Mouse (Mus musculus) embryonic facial prominence, embryonic 13.5 days (tissue): ENCODE measurements around the gene Diaph2. TPM values are rescaled to one million over a fixed set of nuclear protein-coding genes. Genes with fewer than 3 reads are reported as not detected.
"Not testable (repeated sequence)": the region's sequence is repeated elsewhere in the genome, so short reads cannot be mapped to it uniquely, and the experiment has no call there.

Experiments
- ATAC-seq: fragments of 200-750 bp; cut with Nextera tagmentation; 2 replicates; pipeline ENCODE4 v1.8.0; 2017; ENCODE audit warnings: low read depth; ENCODE audit not compliant: insufficient number of reproducible peaks, insufficient read depth, low FRiP score, low TSS enrichment
- H3K27ac ChIP-seq: fragments of 300-500 bp; sonication (generic); 2 replicates; pipeline ENCODE4 v1.5.1; 2015; ENCODE audit warnings: moderate library complexity, mild to moderate bottlenecking, inconsistent platforms
- H3K27me3 ChIP-seq: fragments of 300-500 bp; sonication (generic); 2 replicates; pipeline ENCODE4 v1.6.1; 2015; ENCODE audit warnings: mild to moderate bottlenecking, inconsistent platforms
- H3K36me3 ChIP-seq: fragments of 300-500 bp; sonication (generic); 2 replicates; pipeline ENCODE4 v1.6.1; 2015; ENCODE audit warnings: mild to moderate bottlenecking, inconsistent platforms
- H3K4me1 ChIP-seq: fragments of 300-500 bp; sonication (generic); 2 replicates; pipeline ENCODE4 v1.6.1; 2015; ENCODE audit warnings: inconsistent platforms
- H3K4me2 ChIP-seq: fragments of 300-500 bp; sonication (generic); 2 replicates; pipeline ENCODE4 v1.6.1; 2015; ENCODE audit warnings: moderate library complexity, mild to moderate bottlenecking, inconsistent platforms
- H3K4me3 ChIP-seq: fragments of 300-500 bp; sonication (generic); 2 replicates; pipeline ENCODE4 v1.5.1; 2015; ENCODE audit warnings: mild to moderate bottlenecking, inconsistent platforms
- H3K9ac ChIP-seq: fragments of 300-500 bp; sonication (generic); 2 replicates; pipeline ENCODE4 v1.6.1; 2015; ENCODE audit warnings: mild to moderate bottlenecking, inconsistent platforms
- H3K9me3 ChIP-seq: fragments of 300-500 bp; sonication (generic); 2 replicates; pipeline ENCODE4 v1.6.1; 2016; ENCODE audit warnings: inconsistent platforms
- WGBS: fragments of 180-500 bp; shearing (Covaris S2); methylation state at CpG from one replicate; pipeline ENCODE4 v1.1.7; 2015; ENCODE audit warnings: mixed read lengths; 5-methylcytosine and 5-hydroxymethylcytosine counted together
- polyA plus RNA-seq: library from polyadenylated mRNA; unstranded; fragments of >200 nt; fragmentation: Nextera tagmentation; extraction: Ambion mirVana; gene quantifications from 2 replicates; pipeline ENCODE4 v1.2.1, GENCODE M21; 2015

Diaph2 gene
- polyA plus RNA-seq, 1 experiment from 2014 or later, result 7.1 TPM

DNA sequence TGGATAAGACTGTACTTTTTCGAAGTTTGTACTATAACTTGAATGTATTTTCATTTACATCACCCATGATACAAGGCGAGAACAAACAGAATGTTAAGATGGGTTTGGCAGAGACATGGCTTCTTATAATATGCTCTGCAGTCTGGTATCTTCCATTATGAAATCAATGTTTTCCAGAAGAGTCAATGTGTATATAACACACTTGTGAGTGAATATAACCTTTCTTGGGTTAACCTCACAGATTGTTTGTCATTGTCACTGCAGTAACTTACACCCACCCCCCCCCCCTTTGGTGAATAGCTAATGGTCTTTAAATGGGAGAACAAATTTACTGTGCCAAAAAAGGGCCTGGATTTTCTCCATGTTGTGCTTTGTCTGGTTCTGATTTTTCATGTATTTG is 13.1 kb downstream of the Diaph2 start:
- no peaks in the 10 kb centered on the region for H3K36me3 ChIP-seq
- H3K9ac ChIP-seq, result no peak overlapping the region
- no peak for ATAC-seq
- WGBS, result 75% methylated on average over 2 of the region's 2 CpGs
- no peak overlapping the region for H3K27ac ChIP-seq
- no peak overlapping the region for H3K4me3 ChIP-seq
- H3K4me2 ChIP-seq, result no peak overlapping the region
- no peaks in the 10 kb centered on the region for H3K27me3 ChIP-seq
- no peaks in the 10 kb centered on the region for H3K9me3 ChIP-seq
- no peaks in the 10 kb centered on the region for H3K4me1 ChIP-seq

DNA sequence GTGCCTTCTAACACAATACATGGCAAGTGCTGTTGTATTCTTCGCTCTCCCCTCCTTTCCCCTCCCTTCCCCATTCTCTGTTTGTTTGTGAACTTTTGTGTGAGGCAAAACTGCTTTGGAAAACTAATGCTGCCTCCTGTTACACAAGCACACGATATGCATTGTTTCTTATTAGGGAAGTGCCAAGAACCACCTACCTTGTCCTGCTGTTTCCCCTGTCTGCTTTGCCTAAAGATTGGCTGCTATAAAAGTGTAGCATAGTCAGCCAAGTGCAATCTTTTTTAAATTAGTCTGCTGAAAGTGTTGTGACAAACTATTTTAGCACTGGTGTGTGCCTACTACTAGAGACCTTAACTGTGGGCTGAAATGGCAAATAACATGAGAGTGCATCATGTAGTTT is 15.8 kb downstream of the Diaph2 start:
- no peaks in the 10 kb centered on the region for H3K4me1 ChIP-seq
- no peak overlapping the region for H3K4me2 ChIP-seq
- no peak overlapping the region for H3K9ac ChIP-seq
- H3K27ac ChIP-seq, result no peak overlapping the region
- no peaks in the 10 kb centered on the region for H3K27me3 ChIP-seq
- no peaks in the 10 kb centered on the region for H3K36me3 ChIP-seq
- H3K4me3 ChIP-seq, result no peak overlapping the region
- 75% methylated on average over 2 of the region's 2 CpGs for WGBS
- no peak for ATAC-seq
- H3K9me3 ChIP-seq, result no peaks in the 10 kb centered on the region

DNA sequence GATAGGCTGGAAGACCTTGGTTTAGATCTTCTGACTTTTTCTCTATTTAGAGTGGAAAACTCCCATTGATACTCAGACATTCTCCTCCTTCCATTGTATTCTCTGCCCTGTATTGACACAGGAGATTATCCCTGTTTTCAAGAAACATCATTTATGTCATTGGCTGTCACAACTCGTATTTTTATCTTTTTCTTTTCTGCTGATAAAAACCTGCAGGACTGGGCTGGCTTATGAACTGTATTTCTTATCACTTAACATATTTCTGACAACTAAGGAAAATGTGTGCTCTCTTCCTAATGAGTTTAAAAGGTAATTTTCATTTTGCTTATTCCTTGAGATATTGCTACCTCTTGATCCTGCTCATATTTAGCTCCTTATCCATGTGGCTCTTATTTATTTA is 17.3 kb downstream of the Diaph2 start:
- Histone ChIP-seq H3K4me1 (no peaks in the 10 kb centered on the region), H3K27me3 (no peaks in the 10 kb centered on the region), H3K9ac (no peak overlapping the region), H3K9me3 (no peaks in the 10 kb centered on the region), H3K4me3 (no peak overlapping the region), H3K27ac (no peak overlapping the region), H3K4me2 (no peak overlapping the region), H3K36me3 (no peaks in the 10 kb centered on the region)
- WGBS, result 56% methylated on average over 1 of the region's 1 CpGs
- no peak for ATAC-seq

DNA sequence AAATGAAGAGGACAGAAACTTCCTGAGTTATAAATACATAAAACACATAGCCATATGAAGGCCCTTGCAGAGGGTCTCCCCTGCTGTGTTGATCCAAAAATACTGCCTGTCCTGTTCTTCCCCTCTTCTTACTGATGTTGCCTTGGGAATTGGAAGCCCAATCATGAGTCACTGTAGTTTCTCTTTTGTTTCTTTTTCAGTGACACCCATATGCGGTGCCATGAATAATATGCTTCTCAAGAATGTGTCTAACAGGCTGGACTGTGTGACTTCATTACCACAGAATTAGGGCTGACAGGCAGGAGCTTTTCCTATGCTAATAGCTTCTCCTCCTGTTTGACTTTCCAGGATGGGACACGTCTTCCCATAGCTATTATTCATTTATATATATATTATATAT is 21.1 kb downstream of the Diaph2 start:
- Histone ChIP-seq H3K4me1 (no peaks in the 10 kb centered on the region), H3K27me3 (no peaks in the 10 kb centered on the region), H3K4me3 (no peak overlapping the region), H3K4me2 (no peak overlapping the region), H3K27ac (no peak overlapping the region), H3K9me3 (no peaks in the 10 kb centered on the region), H3K36me3 (no peaks in the 10 kb centered on the region), H3K9ac (no peak overlapping the region)
- WGBS, result 52% methylated on average over 2 of the region's 2 CpGs
- no peak for ATAC-seq

DNA sequence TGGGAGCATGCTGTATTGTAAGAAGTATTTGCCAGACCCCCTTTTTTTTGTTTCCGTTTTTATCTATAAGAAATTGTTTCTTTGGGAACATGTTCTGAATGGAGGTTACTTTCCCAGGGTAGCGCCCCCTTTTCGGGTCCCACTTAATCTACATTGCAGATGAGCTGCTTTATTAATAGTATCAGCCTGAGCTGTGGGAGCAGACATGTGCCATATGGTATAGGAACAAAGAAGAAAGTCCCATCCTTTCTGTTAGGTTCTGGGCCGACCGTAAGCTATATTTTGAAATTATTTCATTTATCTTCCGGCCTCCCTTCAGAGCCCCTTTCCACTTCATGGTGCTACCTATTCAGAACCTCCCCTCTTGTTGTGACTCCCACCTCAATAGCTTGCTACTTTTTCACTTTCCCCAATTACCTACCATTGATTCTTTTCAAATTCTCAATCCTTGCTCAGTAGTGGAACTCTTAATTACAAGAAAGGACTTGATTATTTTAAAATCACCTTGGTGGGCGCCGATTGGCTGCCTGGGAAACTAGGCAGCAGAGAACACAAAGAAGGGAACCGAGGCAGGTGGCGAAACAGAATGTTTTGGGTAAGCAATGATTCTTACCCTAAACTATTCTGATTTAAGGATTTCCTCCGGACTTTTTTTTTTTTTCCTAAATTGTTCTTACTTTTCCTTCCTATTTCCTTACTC is 24.2 kb downstream of the Diaph2 start:
- H3K9me3 ChIP-seq, result no peaks in the 10 kb centered on the region
- H3K4me2 ChIP-seq, result no peak overlapping the region
- H3K4me3 ChIP-seq, result no peak overlapping the region
- no peaks in the 10 kb centered on the region for H3K27me3 ChIP-seq
- H3K9ac ChIP-seq, result no peak overlapping the region
- no peaks in the 10 kb centered on the region for H3K36me3 ChIP-seq
- ATAC-seq, result no peak
- H3K27ac ChIP-seq, result no peak overlapping the region
- H3K4me1 ChIP-seq, result no peaks in the 10 kb centered on the region
- 76% methylated on average over 11 of the region's 11 CpGs for WGBS

DNA sequence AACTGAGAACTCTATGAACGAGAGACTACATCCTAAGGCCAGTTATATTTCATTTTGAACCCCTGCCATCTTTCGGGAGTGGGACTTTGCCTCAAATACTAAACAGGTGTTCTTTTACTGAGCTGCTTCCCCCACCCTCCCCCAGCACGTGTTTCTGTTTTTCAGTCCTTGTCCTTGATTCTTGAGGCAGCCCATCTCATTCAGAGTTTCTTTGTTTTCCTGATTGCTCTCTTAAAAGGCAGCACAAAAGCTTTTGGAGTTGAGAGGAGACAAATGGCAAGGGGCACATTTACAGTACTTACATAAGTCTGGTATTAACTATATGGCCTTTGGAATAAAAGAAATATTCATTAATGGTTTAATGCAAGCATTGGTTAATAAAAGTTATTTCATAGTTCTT is 24.9 kb downstream of the Diaph2 start:
- WGBS, result 23% methylated on average over 3 of the region's 3 CpGs
- Histone ChIP-seq H3K9me3 (no peaks in the 10 kb centered on the region), H3K9ac (no peak overlapping the region), H3K4me2 (no peak overlapping the region), H3K27ac (no peak overlapping the region), H3K36me3 (no peaks in the 10 kb centered on the region), H3K4me1 (no peaks in the 10 kb centered on the region), H3K4me3 (no peak overlapping the region), H3K27me3 (no peaks in the 10 kb centered on the region)
- ATAC-seq, result no peak

DNA sequence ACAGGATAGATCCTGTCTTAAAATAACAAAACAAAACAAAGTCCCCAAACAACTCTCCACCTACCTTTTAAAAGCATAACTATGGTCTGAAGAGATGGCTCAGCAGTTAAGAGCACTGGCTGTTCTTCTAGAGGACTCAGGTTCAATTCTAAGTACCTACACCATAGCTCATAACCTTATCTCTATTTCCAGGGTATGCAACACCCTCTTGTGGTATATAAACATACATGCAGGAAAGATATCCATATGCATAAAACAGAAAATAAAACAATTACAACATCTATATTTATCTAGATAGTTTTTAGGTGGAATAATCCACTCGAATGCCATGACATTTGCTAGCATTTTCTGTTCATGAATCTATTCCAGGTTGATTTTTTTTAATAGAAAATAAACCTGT is 27.2 kb downstream of the Diaph2 start:
- no peak overlapping the region for H3K4me3 ChIP-seq
- no peaks in the 10 kb centered on the region for H3K27me3 ChIP-seq
- no peaks in the 10 kb centered on the region for H3K9me3 ChIP-seq
- H3K9ac ChIP-seq, result no peak overlapping the region
- 72% methylated on average over 1 of the region's 1 CpGs for WGBS
- H3K4me2 ChIP-seq, result no peak overlapping the region
- no peaks in the 10 kb centered on the region for H3K36me3 ChIP-seq
- no peak overlapping the region for H3K27ac ChIP-seq
- no peaks in the 10 kb centered on the region for H3K4me1 ChIP-seq
- no peak for ATAC-seq

DNA sequence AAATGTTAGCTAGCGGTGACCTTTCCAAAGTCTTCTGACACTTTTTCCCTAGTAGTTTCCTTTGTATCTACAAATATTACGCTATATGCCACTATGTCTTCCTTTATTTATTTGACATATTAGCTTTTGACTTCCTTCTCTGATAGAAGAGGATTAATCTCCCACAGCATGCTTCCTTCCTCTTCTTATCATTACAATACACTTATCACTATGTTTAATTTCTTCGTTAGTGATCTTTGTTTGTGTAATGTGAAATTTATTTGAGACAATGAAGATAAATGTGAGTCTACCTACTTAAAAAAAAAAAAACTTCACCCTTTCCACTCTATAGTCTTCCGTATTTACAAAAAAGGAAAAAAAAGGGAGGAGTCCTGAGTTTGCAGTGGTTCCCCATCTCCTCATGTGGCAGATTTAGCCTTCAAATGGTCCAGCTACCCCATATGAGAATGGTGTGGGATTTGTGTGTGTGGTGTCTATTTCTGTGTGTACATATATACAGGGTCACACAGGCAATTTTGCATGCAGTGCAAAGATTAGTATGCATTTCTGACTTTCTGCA is 27.9 kb downstream of the Diaph2 start:
- WGBS, result 81% methylated on average over 4 of the region's 4 CpGs

DNA sequence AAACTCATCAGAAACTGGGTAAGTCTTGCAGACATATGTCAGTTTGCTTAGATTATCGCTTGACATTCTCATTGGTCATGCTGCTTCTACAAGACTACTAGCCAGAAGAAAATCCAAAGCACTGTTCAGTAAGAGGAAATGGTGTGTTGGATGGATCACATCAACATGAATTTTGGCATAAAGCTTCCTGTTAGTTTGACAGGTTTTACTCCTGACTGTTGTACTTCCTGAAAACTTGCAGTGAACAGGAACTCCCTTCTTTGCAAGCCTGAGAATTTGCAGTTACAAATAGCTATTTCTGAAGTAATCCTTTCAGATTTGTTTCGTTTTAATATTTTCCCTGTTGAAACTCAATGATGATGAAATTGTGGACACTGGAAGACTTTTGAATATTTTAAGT is 32.3 kb downstream of the Diaph2 start:
- no peak overlapping the region for H3K4me3 ChIP-seq

More for the DNA sequence above, 27.9 kb downstream of the Diaph2 start:
- Histone ChIP-seq H3K27ac (no peak overlapping the region), H3K9me3 (no peaks in the 10 kb centered on the region), H3K4me2 (no peak overlapping the region), H3K27me3 (no peaks in the 10 kb centered on the region), H3K9ac (no peak overlapping the region), H3K4me1 (no peaks in the 10 kb centered on the region), H3K36me3 (no peaks in the 10 kb centered on the region), H3K4me3 (no peak overlapping the region)
- ATAC-seq, result no peak

DNA sequence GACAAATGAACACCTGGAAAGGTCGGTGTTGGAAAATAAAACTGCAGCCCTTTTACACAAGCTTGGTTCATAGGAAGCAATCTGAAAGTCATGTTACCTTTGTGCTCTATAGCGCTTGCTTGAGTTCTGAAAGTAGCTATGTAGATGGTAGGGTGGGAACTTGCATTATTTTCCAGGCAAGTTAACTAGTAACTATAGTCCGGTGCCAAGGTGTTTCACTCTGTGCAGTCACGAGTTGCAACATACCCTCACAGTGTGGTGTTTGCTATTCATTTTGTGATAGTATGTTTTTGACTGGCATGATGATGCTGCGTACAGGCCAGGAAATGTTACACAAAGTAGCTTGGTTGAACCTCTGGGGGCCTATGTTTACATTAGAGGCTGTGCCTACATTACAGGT is 34.5 kb downstream of the Diaph2 start:
- H3K4me2 ChIP-seq, result no peak overlapping the region
- no peaks in the 10 kb centered on the region for H3K4me1 ChIP-seq
- no peak overlapping the region for H3K27ac ChIP-seq
- H3K9ac ChIP-seq, result no peak overlapping the region
- no peaks in the 10 kb centered on the region for H3K9me3 ChIP-seq
- ATAC-seq, result no peak
- H3K36me3 ChIP-seq, result no peaks in the 10 kb centered on the region
- H3K4me3 ChIP-seq, result no peak overlapping the region
- no peaks in the 10 kb centered on the region for H3K27me3 ChIP-seq
- WGBS, result 84% methylated on average over 5 of the region's 5 CpGs

More for the DNA sequence above, 32.3 kb downstream of the Diaph2 start:
- Histone ChIP-seq H3K4me2 (no peak overlapping the region), H3K27me3 (no peaks in the 10 kb centered on the region), H3K9ac (no peak overlapping the region), H3K9me3 (no peaks in the 10 kb centered on the region), H3K27ac (no peak overlapping the region), H3K36me3 (no peaks in the 10 kb centered on the region), H3K4me1 (no peaks in the 10 kb centered on the region)
- ATAC-seq, result no peak
- 80% methylated on average over 2 of the region's 2 CpGs for WGBS

DNA sequence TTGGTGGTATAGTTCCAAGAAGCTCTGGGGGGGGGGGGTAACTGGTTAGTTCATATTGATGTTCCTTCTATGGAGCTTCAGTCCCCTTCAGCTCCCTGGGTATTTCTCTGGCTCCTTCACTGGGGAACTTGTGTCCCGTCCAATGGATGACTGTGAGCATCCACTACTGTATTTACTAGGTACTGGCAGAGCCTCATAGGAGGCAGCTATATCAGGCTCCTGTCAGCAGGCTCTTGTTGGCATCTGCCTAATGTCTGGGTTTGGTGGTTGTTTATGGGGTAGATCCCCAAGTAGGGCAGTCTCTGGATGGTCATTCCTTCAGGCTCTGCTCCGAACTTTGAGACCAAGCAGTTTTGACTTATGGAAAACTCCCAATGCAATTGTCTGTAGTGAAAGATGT is 50.4 kb downstream of the Diaph2 start:
- WGBS, result 85% methylated on average over 2 of the region's 2 CpGs
- not testable (repeated sequence) for H3K9me3 ChIP-seq, ATAC-seq

DNA sequence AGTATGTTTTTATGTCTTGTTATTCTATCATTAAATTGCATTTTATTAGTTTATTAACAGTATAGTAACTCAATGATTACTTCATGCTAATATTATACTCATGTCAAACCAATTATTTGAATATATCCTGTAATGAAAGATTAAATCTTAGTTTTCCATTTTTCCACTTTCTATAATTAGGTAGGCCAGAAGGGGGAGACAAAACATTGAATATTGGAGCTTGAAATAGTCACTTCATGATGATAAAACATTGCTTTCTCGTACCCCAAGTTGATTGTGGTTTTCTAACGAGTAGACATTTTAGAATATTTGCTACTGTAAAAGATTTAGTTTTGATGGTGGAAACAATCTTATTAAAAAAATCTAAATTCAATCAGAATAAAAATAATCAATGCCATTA is 82.4 kb downstream of the Diaph2 start:
- Histone ChIP-seq H3K27ac (no peak overlapping the region), H3K36me3 (no peaks in the 10 kb centered on the region), H3K4me1 (no peaks in the 10 kb centered on the region), H3K9me3 (no peaks in the 10 kb centered on the region), H3K9ac (no peak overlapping the region), H3K4me2 (no peak overlapping the region), H3K4me3 (no peak overlapping the region), H3K27me3 (no peaks in the 10 kb centered on the region)
- 46% methylated on average over 2 of the region's 2 CpGs for WGBS
- ATAC-seq, result no peak

More for the DNA sequence above, 50.4 kb downstream of the Diaph2 start:
- H3K27ac ChIP-seq, H3K4me1 ChIP-seq, H3K36me3 ChIP-seq, H3K4me3 ChIP-seq, H3K27me3 ChIP-seq, H3K9ac ChIP-seq, H3K4me2 ChIP-seq: not testable (repeated sequence)
